Mouse (Mus musculus) CH12.LX (cell line): ENCODE measurements around the gene Olfr417. TPM values are rescaled to one million over a fixed set of nuclear protein-coding genes. Genes with fewer than 3 reads are reported as not detected.

ENCODE experiments used
- DNase-seq: peaks from one replicate; pipeline ENCODE4 v3.0.0-alpha.2; 2013; ENCODE audit errors: extremely low read depth
- H3K27ac ChIP-seq: 2 replicates; pipeline ENCODE4 v1.5.1; 2012; ENCODE audit warnings: low read depth, mild to moderate bottlenecking, control low read depth, moderate library complexity; ENCODE audit not compliant: insufficient read depth
- H3K27me3 ChIP-seq: replicated peaks from 2 replicates; pipeline ENCODE3; 2012; ENCODE audit warnings: inconsistent platforms
- H3K36me3 ChIP-seq, 2 experiments: replicated peaks in 1 of 2; 2 replicates each; pipeline versions ENCODE3 to v1.6.1; 2012; ENCODE audit warnings: inconsistent platforms in 1 of 2, low read length in 1 of 2, mild to moderate bottlenecking in 1 of 2, mixed read lengths in 1 of 2, moderate library complexity in 1 of 2; ENCODE audit not compliant: control insufficient read depth in 1 of 2, insufficient read depth in 1 of 2
- H3K4me1 ChIP-seq, 2 experiments: 2 replicates each; pipeline ENCODE4 v1.6.1; 2012; ENCODE audit warnings: inconsistent platforms in 1 of 2, moderate library complexity in 1 of 2; ENCODE audit not compliant: insufficient read depth in 2 of 2, control insufficient read depth in 1 of 2
- H3K4me2 ChIP-seq: 2 replicates; pipeline ENCODE4 v1.6.1; 2012; ENCODE audit warnings: low read depth, mild to moderate bottlenecking, control low read depth; ENCODE audit not compliant: poor library complexity, insufficient read depth, severe bottlenecking
- H3K4me3 ChIP-seq, 3 experiments: fragments of 150-350 bp in 1 of 3; sonication (generic) in 1 of 3; replicated peaks in 1 of 3; 2 replicates each; pipeline versions ENCODE3 to v1.5.1; 2011 to 2012; ENCODE audit warnings: low read depth in 2 of 3, low read length in 2 of 3, mild to moderate bottlenecking in 2 of 3, moderate library complexity in 2 of 3, control low read depth in 1 of 3, improper control_type of control experiment in 1 of 3, inconsistent platforms in 1 of 3, mixed read lengths in 1 of 3; ENCODE audit not compliant: poor library complexity in 1 of 3
- H3K79me2 ChIP-seq: replicated peaks from 2 replicates; pipeline ENCODE4 v1.6.1; 2012; ENCODE audit warnings: mild to moderate bottlenecking, moderate library complexity; ENCODE audit not compliant: control insufficient read depth, poor library complexity, insufficient read depth, severe bottlenecking; ENCODE audit errors: extremely low read depth
- H3K9ac ChIP-seq: 2 replicates; pipeline ENCODE4 v1.6.1; 2012; ENCODE audit warnings: low read depth, mild to moderate bottlenecking, control low read depth, moderate library complexity; ENCODE audit not compliant: insufficient read depth
- H3K9me3 ChIP-seq: replicated peaks from 2 replicates; pipeline ENCODE3; 2012; ENCODE audit warnings: low read length, inconsistent platforms, mixed read lengths
- CTCF ChIP-seq, 2 experiments: IDR thresholded peaks in 1 of 2; conservative IDR thresholded peaks in 1 of 2; 2 replicates each; pipeline ENCODE4 v1.5.1; 2011 to 2012; ENCODE audit warnings: low read depth in 2 of 2, low read length in 2 of 2, improper control_type of control experiment in 1 of 2, inconsistent platforms in 1 of 2, mild to moderate bottlenecking in 1 of 2, moderate library complexity in 1 of 2
- E2F4 ChIP-seq: IDR thresholded peaks from 2 replicates; pipeline ENCODE4 v1.6.1; 2011; ENCODE audit warnings: low read depth, low read length, improper control_type of control experiment; ENCODE audit not compliant: insufficient replicate concordance
- ELF1 ChIP-seq: IDR thresholded peaks from 2 replicates; pipeline ENCODE4 v1.6.1; 2014; ENCODE audit warnings: low read depth, mild to moderate bottlenecking, inconsistent platforms, low read length, improper control_type of control experiment
- EP300 ChIP-seq: IDR thresholded peaks from 2 replicates; pipeline ENCODE4 v1.6.1; 2011; ENCODE audit warnings: low read length, improper control_type of control experiment
- HCFC1 ChIP-seq: IDR thresholded peaks from 2 replicates; pipeline ENCODE4 v1.6.1; 2012; ENCODE audit warnings: low read depth, mild to moderate bottlenecking, inconsistent platforms, low read length, improper control_type of control experiment
- JUN ChIP-seq: IDR thresholded peaks from 2 replicates; pipeline ENCODE4 v1.6.1; 2011; ENCODE audit warnings: low read depth, mild to moderate bottlenecking, low read length, improper control_type of control experiment, moderate library complexity; ENCODE audit not compliant: insufficient read depth
- JUND ChIP-seq: conservative IDR thresholded peaks from 2 replicates; pipeline ENCODE4 v1.6.1; 2011; ENCODE audit warnings: low read depth, low read length, improper control_type of control experiment
- KAT2A ChIP-seq: IDR thresholded peaks from 2 replicates; pipeline ENCODE4 v1.6.1; 2012; ENCODE audit warnings: low read length, improper control_type of control experiment, inconsistent platforms; ENCODE audit not compliant: insufficient replicate concordance
- MAFK ChIP-seq: IDR thresholded peaks from 2 replicates; pipeline ENCODE4 v1.6.1; 2011; ENCODE audit warnings: low read length, improper control_type of control experiment; ENCODE audit not compliant: insufficient replicate concordance
- MAX ChIP-seq: IDR thresholded peaks from 2 replicates; pipeline ENCODE4 v1.6.1; 2011; ENCODE audit warnings: low read length, improper control_type of control experiment
- MAZ ChIP-seq: IDR thresholded peaks from 2 replicates; pipeline ENCODE4 v1.6.1; 2012; ENCODE audit warnings: low read depth, mild to moderate bottlenecking, inconsistent platforms, low read length, improper control_type of control experiment, moderate library complexity
- MEF2A ChIP-seq: IDR thresholded peaks from 2 replicates; pipeline ENCODE4 v1.6.1; 2014; ENCODE audit warnings: low read depth, mild to moderate bottlenecking, inconsistent platforms, low read length, improper control_type of control experiment, borderline replicate concordance
- POLR2A ChIP-seq: IDR thresholded peaks from 2 replicates; pipeline ENCODE4 v1.6.1; 2011; ENCODE audit warnings: low read depth, mild to moderate bottlenecking, improper control_type of control experiment, low read length
- POLR2AphosphoS2 ChIP-seq: IDR thresholded peaks from 2 replicates; pipeline ENCODE4 v1.6.1; 2011; ENCODE audit warnings: low read depth, low read length, improper control_type of control experiment
- RCOR1 ChIP-seq: conservative IDR thresholded peaks from 2 replicates; pipeline ENCODE4 v1.6.1; 2012; ENCODE audit warnings: low read depth, mild to moderate bottlenecking, inconsistent platforms, low read length, improper control_type of control experiment
- SIN3A ChIP-seq: IDR thresholded peaks from 2 replicates; pipeline ENCODE4 v1.6.1; 2012; ENCODE audit warnings: low read length, improper control_type of control experiment, inconsistent platforms
- SMC3 ChIP-seq: IDR thresholded peaks from 2 replicates; pipeline ENCODE4 v1.6.1; 2011; ENCODE audit warnings: low read depth, low read length, improper control_type of control experiment
- TBP ChIP-seq: conservative IDR thresholded peaks from 2 replicates; pipeline ENCODE4 v1.6.1; 2011; ENCODE audit warnings: low read depth, low read length, improper control_type of control experiment
- TCF12 ChIP-seq: IDR thresholded peaks from 2 replicates; pipeline ENCODE4 v1.6.1; 2014; ENCODE audit warnings: low read depth, mild to moderate bottlenecking, inconsistent platforms, low read length, improper control_type of control experiment
- UBTF ChIP-seq: IDR thresholded peaks from 2 replicates; pipeline ENCODE4 v1.6.1; 2012; ENCODE audit warnings: low read depth, mild to moderate bottlenecking, inconsistent platforms, low read length, improper control_type of control experiment, moderate library complexity
- USF1 ChIP-seq: IDR thresholded peaks from 2 replicates; pipeline ENCODE4 v1.6.1; 2014; ENCODE audit warnings: low read depth, mild to moderate bottlenecking, inconsistent platforms, low read length, improper control_type of control experiment
- ZMIZ1 ChIP-seq: IDR thresholded peaks from 2 replicates; pipeline ENCODE4 v1.6.1; 2012; ENCODE audit warnings: low read depth, mild to moderate bottlenecking, inconsistent platforms, low read length, improper control_type of control experiment
- dilution Hi-C: fragments of 300-500 bp; cut with MboI; formaldehyde crosslinking; loops from 2 replicates; pipeline ENCODE4 v1.14.3; 2020; ENCODE audit warnings: low sequenced_read_pairs; ENCODE audit not compliant: extremely low pct_unique_long_range_greater_than_20kb, extremely low pct_ligation_motif_present
- in situ Hi-C: fragments of 300-500 bp; cut with MboI; formaldehyde crosslinking; loops from 3 replicates; pipeline ENCODE4 v1.14.3; 2019; ENCODE audit warnings: low sequenced_read_pairs, low pct_ligation_motif_present, low pct_unique_long_range_greater_than_20kb, mixed read lengths
- polyA plus RNA-seq: library from polyadenylated mRNA; unstranded; fragments of >175 nt; gene quantifications from 2 replicates; pipeline ENCODE4 v1.2.1, GENCODE M21; 2012; ENCODE audit warnings: low read depth; ENCODE audit not compliant: insufficient read length
- total RNA-seq, 2 experiments: library from RNA; depleted of rRNA; stranded (reverse); fragments of 300-350 nt in 1 of 2; fragments of >200 nt in 1 of 2; gene quantifications; 2 replicates each; pipeline ENCODE4 v1.2.3; 2012 to 2014

Olfr417 gene
- total RNA-seq (2012; rRNA removed) = not detected in 2 replicates
- total RNA-seq (2014; rRNA removed) = not detected in 2 replicates
- not detected in 2 replicates for polyA plus RNA-seq

DNA sequence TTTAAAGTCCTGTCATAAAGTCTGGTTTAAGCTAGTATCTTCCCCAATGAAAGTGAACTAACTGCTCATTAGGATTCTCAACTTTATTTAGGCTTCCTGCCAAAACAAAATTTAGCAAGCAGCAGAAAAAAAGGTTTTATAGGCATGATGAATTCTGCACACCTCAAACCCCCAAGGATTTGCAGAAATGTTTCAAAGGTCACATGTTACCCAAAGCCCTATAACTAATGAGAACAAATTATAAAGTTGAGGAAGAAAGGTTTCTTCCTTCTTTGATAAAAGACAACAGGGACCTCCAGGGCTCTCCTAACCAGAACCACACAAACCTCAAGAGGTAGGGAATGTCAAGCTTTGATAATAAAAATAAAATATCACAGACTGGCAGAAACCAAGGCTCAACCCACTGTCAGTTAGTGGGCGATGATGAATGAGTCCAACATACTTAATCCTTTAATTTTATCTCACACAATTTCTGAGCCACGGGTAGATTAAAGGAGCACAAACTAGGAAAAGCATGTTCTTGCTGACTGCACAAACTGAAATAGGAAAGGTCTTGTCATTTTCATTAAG lies at the start of gene Olfr417:
Olfr417 (plus strand) TSS at position 241 of the 570 bp plus-strand sequence.
- Histone ChIP-seq H3K9me3 (no peaks in the 10 kb centered on the region), H3K27ac (no peak within 1 kb of the TSS), H3K4me1 (no peaks in the 10 kb centered on the region), H3K9ac (no peak within 1 kb of the TSS), H3K4me3 (no peak within 1 kb of the TSS), H3K79me2 (no peaks in the 10 kb centered on the region), H3K4me2 (no peak within 1 kb of the TSS), H3K27me3 (no peaks in the 10 kb centered on the region), H3K36me3 (no peaks in the 10 kb centered on the region)
- in situ Hi-C loops = no loop called here
- DNase-seq = no peak
- TF ChIP-seq MAFK = no peak
- TF ChIP-seq SMC3 = no peak
- no peak for TF ChIP-seq KAT2A
- TF ChIP-seq MAZ = no peak
- no peak for TF ChIP-seq TBP
- no peak for TF ChIP-seq HCFC1
- no peak for TF ChIP-seq POLR2A
- no peak for TF ChIP-seq EP300
- dilution Hi-C loops = no loop called here

DNA sequence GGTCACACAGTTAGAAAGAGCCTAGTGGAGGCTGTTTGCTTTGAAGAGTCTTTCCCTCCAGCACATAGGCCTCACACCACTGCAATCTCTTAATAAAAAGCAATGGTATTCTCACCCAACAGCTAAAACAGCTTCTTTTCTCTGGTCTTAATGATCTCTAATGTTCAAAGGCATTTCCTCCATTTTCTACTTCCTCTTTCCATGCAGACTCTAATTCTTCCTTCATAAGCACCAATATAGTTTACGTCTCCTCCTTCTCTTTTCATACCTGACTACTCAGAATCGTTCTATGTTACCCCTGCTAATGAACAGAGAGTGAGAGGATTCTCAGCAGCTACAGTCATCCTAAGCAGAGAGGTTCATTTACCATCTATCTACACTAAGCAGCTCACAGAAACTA lies 47.6 kb upstream of the Olfr417 start:
- no peak for TF ChIP-seq MEF2A
- in situ Hi-C loops = no loop called here

DNA sequence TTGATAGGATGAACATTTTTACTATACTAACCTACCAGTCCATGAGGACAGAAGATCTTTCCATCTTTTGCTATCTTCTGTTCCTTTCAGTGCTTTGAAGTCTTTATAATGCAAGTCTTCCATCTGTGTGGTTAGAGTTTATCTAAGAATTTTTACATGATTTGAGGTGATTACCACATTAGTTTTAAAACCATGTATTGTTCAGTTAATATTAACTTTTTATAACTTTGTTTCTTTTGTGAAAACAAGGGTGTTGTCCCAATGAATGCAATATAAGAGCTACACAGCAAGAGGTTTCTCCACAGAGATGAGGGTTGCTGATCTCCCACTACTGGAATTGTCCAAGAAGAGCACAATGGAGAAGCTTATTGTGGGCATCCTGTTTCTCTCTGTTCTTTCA lies 34.7 kb upstream of the Olfr417 start, which contains the start of gene Mptx1:
Mptx1 (plus strand) TSS at position 301 of the 400 bp plus-strand sequence.
- DNase-seq = no peak
- no peak for TF ChIP-seq TCF12
- TF ChIP-seq JUN = no peak
- no peak for TF ChIP-seq ZMIZ1
- TF ChIP-seq POLR2AphosphoS2 = no peak
- no peak for TF ChIP-seq USF1
- no peak for TF ChIP-seq RCOR1
- TF ChIP-seq MAX = no peak
- TF ChIP-seq CTCF (conservative IDR thresholded peaks at IDR 0.05 in 1 of 2, IDR thresholded peaks at IDR 0.05 in 1 of 2; ENCODE audit: low read depth in 2 of 2, low read length in 2 of 2) = no peak
- TF ChIP-seq E2F4 = no peak
- no peak for TF ChIP-seq SIN3A
- no peak for TF ChIP-seq UBTF
- no peak for TF ChIP-seq MAFK
- TF ChIP-seq MAZ = no peak
- no peak for TF ChIP-seq ELF1
- TF ChIP-seq JUND = no peak
- H3K4me3 ChIP-seq = no peak within 1 kb of the TSS
- dilution Hi-C loops = no loop called here
- H3K4me1 ChIP-seq = no peaks in the 10 kb centered on the region
- H3K9me3 ChIP-seq = no peaks in the 10 kb centered on the region
- H3K36me3 ChIP-seq = no peaks in the 10 kb centered on the region
- H3K27ac ChIP-seq = no peak within 1 kb of the TSS
- no peak within 1 kb of the TSS for H3K4me2 ChIP-seq
- no peaks in the 10 kb centered on the region for H3K27me3 ChIP-seq
- in situ Hi-C loops = no loop called here
- H3K79me2 ChIP-seq = no peaks in the 10 kb centered on the region
- no peak within 1 kb of the TSS for H3K9ac ChIP-seq

More for the DNA sequence above, 47.6 kb upstream of the Olfr417 start:
- H3K79me2 ChIP-seq = no peaks in the 10 kb centered on the region
- no peaks in the 10 kb centered on the region for H3K36me3 ChIP-seq
- no peaks in the 10 kb centered on the region for H3K9me3 ChIP-seq
- DNase-seq = peak; percentile 8
- no peaks in the 10 kb centered on the region for H3K27me3 ChIP-seq
- H3K27ac ChIP-seq = no peak overlapping the region
- no peak overlapping the region for H3K4me3 ChIP-seq
- H3K4me2 ChIP-seq = no peak overlapping the region
- peaks cover 0 to 4% of the 10 kb centered on the region in 2 experiments; a peak in 1 of 4 replicates for H3K4me1 ChIP-seq
- dilution Hi-C loops = no loop called here
- no peak overlapping the region for H3K9ac ChIP-seq
